Mouse (Mus musculus) small intestine, adult 2 months (tissue): ENCODE measurements at regions not wholly inside any gene's neighbourhood (a gene's known extent, or its start where the extent isn't known, plus 50 kb on each side); places are given as distances from the start of the nearest gene placed in this dataset.

ENCODE experiments used
- CTCF ChIP-seq: fragments of 200-500 bp; IDR thresholded peaks from 2 replicates; pipeline ENCODE4 v1.5.1; 2012; ENCODE audit warnings: low read depth, mild to moderate bottlenecking, control low read depth, inconsistent platforms, low read length, moderate library complexity, mixed read lengths; ENCODE audit not compliant: insufficient replicate concordance, insufficient read length; ENCODE audit errors: extremely low read depth
- POLR2A ChIP-seq: fragments of 200-500 bp; IDR thresholded peaks from 2 replicates; pipeline ENCODE4 v1.6.1; 2012; ENCODE audit warnings: low read depth, mild to moderate bottlenecking, control low read depth, inconsistent platforms, low read length, moderate library complexity

DNA sequence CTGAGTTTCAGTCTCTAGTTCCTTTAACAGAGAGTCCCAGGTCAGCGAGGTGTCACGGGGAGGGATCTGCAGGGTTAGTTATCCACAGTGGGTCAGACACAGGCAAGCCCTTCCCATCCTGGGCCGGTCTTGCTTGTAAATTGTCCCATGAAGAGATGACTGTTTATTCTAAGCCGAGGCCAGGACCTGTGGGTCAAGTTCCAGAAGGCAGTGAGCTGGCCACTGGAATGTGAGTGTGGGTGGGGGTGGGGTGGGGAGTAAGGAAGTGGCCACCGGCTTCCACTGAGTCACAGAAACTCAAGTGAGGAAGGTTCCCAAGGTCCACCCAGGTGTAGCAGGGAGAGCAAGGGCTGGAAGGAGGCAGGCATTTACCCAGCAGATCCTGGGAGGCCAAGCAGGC is 73.7 kb upstream of the Sertad2 start:
- TF ChIP-seq CTCF, result no peak
- no peak for TF ChIP-seq POLR2A
